Mouse (Mus musculus): ENCODE results near the gene Exoc6. TPM values are rescaled to one million over a fixed set of nuclear protein-coding genes. Genes with fewer than 3 reads are reported as not detected.

Gene Exoc6
- total and polyA plus RNA-seq, 3 experiments: 30.2 to 41.2 TPM; not detected in 1

- no peak for TF ChIP-seq POLR2AphosphoS2 (IDR thresholded peaks at IDR 0.05; ENCODE audit: low read length)
- no peak for TF ChIP-seq E2F4 (IDR thresholded peaks at IDR 0.05; ENCODE audit: borderline replicate concordance, low read depth, low read length)
- no peak for TF ChIP-seq GATA1 (IDR thresholded peaks at IDR 0.05; ENCODE audit: low read depth, low read length)
- TF ChIP-seq TBP (IDR thresholded peaks at IDR 0.05; ENCODE audit: low read depth, low read length): no peak
- TF ChIP-seq SMC3 (IDR thresholded peaks at IDR 0.05; ENCODE audit: low read depth, low read length): no peak
- no peak for TF ChIP-seq MAX (IDR thresholded peaks at IDR 0.05; ENCODE audit: low read length)
- TF ChIP-seq ZKSCAN1 (IDR thresholded peaks at IDR 0.05; ENCODE audit: low read depth, low read length): no peak
- TF ChIP-seq ZC3H11A (IDR thresholded peaks at IDR 0.05; ENCODE audit: low read depth, low read length): no peak
- TF ChIP-seq SIN3A (IDR thresholded peaks at IDR 0.05; ENCODE audit: low read length): no peak
- TF ChIP-seq MAFK (IDR thresholded peaks at IDR 0.05; ENCODE audit: borderline replicate concordance, low read depth, low read length): no peak
- TF ChIP-seq CHD2 (IDR thresholded peaks at IDR 0.05; ENCODE audit: low read length): no peak
- no peak for TF ChIP-seq TAL1 (IDR thresholded peaks at IDR 0.05; ENCODE audit: low read length)
- no peak for TF ChIP-seq BHLHE40 (IDR thresholded peaks at IDR 0.05; ENCODE audit: borderline replicate concordance, low read depth, low read length)
- no peak for TF ChIP-seq USF1 (IDR thresholded peaks at IDR 0.05; ENCODE audit: low read depth, low read length)
- no peak for TF ChIP-seq KAT2A (conservative IDR thresholded peaks at IDR 0.05; ENCODE audit: low read depth, low read length)
- TF ChIP-seq MXI1 (IDR thresholded peaks at IDR 0.05; ENCODE audit: low read depth, low read length): no peak
- no peak for TF ChIP-seq RAD21 (IDR thresholded peaks at IDR 0.05; ENCODE audit: low read depth, low read length)
- no peak for TF ChIP-seq UBTF (IDR thresholded peaks at IDR 0.05; ENCODE audit: borderline replicate concordance, insufficient read depth, low read depth, low read length)
- no peak for TF ChIP-seq GABPA (IDR thresholded peaks at IDR 0.05; ENCODE audit: low read depth, low read length)
- Histone ChIP-seq H3K4me1 (ENCODE audit: control insufficient read depth in 1 of 2, insufficient read depth in 2 of 2, low read length in 2 of 2) (peaks cover 2 to 34% of the 10 kb centered on the region in 2 experiments), H3K9ac (ENCODE audit: control insufficient read depth, low read depth, low read length, poor library complexity, severe bottlenecking) (no peak overlapping the region), H3K36me3 (ENCODE audit: control insufficient read depth in 1 of 2, insufficient read depth in 2 of 2, low read length in 2 of 2) (peaks cover 0 to 17% of the 10 kb centered on the region in 2 experiments; a peak in 2 of 4 replicates), H3K79me2 (ENCODE audit: control insufficient read depth, insufficient read depth, low read length, poor library complexity) (no peaks in the 10 kb centered on the region), H3K4me3 (ENCODE audit: control insufficient read depth in 1 of 2, insufficient read depth in 1 of 2, low read depth in 2 of 2, low read length in 2 of 2) (no peak overlapping the region), H3K9me3 (replicated peaks; ENCODE audit: insufficient read depth, low read length) (no peaks in the 10 kb centered on the region), H3K27ac (ENCODE audit: control insufficient read depth, low read depth, low read length) (no peak overlapping the region), H3K27me3 (ENCODE audit: control insufficient read depth in 1 of 2, insufficient read depth in 2 of 2, low read length in 2 of 2) (no peaks in the 10 kb centered on the region)
- DNase-seq (ENCODE audit: low read depth, low spot score): no peak
Measured at GRCm38 (mm10) chr19:37716524-37717175, 166.4 kb downstream of the Exoc6 start.

- Histone ChIP-seq H3K27me3 (ENCODE audit: control insufficient read depth in 1 of 2, insufficient read depth in 2 of 2, low read length in 2 of 2) (no peaks in the 10 kb centered on the region), H3K4me3 (ENCODE audit: control insufficient read depth in 1 of 2, insufficient read depth in 1 of 2, low read depth in 2 of 2, low read length in 2 of 2) (no peak overlapping the region), H3K9me3 (replicated peaks; ENCODE audit: insufficient read depth, low read length) (no peaks in the 10 kb centered on the region), H3K9ac (ENCODE audit: control insufficient read depth, low read depth, low read length, poor library complexity, severe bottlenecking) (no peak overlapping the region), H3K79me2 (ENCODE audit: control insufficient read depth, insufficient read depth, low read length, poor library complexity) (no peaks in the 10 kb centered on the region), H3K4me1 (ENCODE audit: control insufficient read depth in 1 of 2, insufficient read depth in 2 of 2, low read length in 2 of 2) (peaks cover 2 to 34% of the 10 kb centered on the region in 2 experiments), H3K36me3 (ENCODE audit: control insufficient read depth in 1 of 2, insufficient read depth in 2 of 2, low read length in 2 of 2) (peaks cover 0 to 17% of the 10 kb centered on the region in 2 experiments; a peak in 2 of 4 replicates), H3K27ac (ENCODE audit: control insufficient read depth, low read depth, low read length) (peak overlapping the region; percentile 41)
- peak; percentile 8; the same call in 1 of the 2 replicates for TF ChIP-seq RCOR1 (IDR thresholded peaks at IDR 0.05; ENCODE audit: low read depth, low read length)
- TF ChIP-seq ZC3H11A (IDR thresholded peaks at IDR 0.05; ENCODE audit: low read depth, low read length): no peak
- peak; percentile 49 to 60; a peak in 2 of 4 replicates for TF ChIP-seq EP300 (IDR thresholded peaks at IDR 0.05; ENCODE audit: low read depth in 1 of 2, low read length in 2 of 2)
- peak; percentile 53 for TF ChIP-seq TAL1 (IDR thresholded peaks at IDR 0.05; ENCODE audit: low read length)
- peak; percentile 74 for TF ChIP-seq GATA1 (IDR thresholded peaks at IDR 0.05; ENCODE audit: low read depth, low read length)
- peak; percentile 61 for DNase-seq (ENCODE audit: low read depth, low spot score)
Measured at GRCm38 (mm10) chr19:37719166-37719565, 168.9 kb downstream of the Exoc6 start.
